Mouse (Mus musculus) spleen, adult 2 months (tissue): ENCODE measurements at regions not wholly inside any gene's neighbourhood (a gene's known extent, or its start where the extent isn't known, plus 50 kb on each side); places are given as distances from the start of the nearest gene placed in this dataset.

Experiments used
- CTCF ChIP-seq: fragments of 200-500 bp; IDR thresholded peaks from 2 replicates; pipeline ENCODE4 v1.5.1; 2011; ENCODE audit warnings: mild to moderate bottlenecking, inconsistent platforms; ENCODE audit not compliant: insufficient read depth, insufficient read length, insufficient replicate concordance; ENCODE audit errors: extremely low read depth
- POLR2A ChIP-seq: fragments of 200-500 bp; IDR thresholded peaks from 2 replicates; pipeline ENCODE4 v1.6.1; 2011; ENCODE audit warnings: low read depth, low read length, inconsistent platforms

- TF ChIP-seq CTCF, result no peak
- no peak for TF ChIP-seq POLR2A
Observed at GRCm38 (mm10) chr1:184497007-184497406, 235.4 kb downstream of the Hlx start.
